Mouse (Mus musculus): ENCODE measurements around the gene Ank3. TPM values are rescaled to one million over a fixed set of nuclear protein-coding genes. Genes with fewer than 3 reads are reported as not detected.
A peak's percentile ranks its signal among the peaks of the same experiment; 100 is the strongest.

Ank3 gene
- polyA plus RNA-seq, 1 experiment from 2014 or later: 70.0 TPM

- WGBS: 68% methylated on average over 14 of the region's 14 CpGs
- Histone ChIP-seq H3K4me3 (ENCODE audit: low read depth, low read length) (no peak overlapping the region), H3K36me3 (ENCODE audit: control insufficient read depth, insufficient read depth, low read length) (no peaks in the 10 kb centered on the region), H3K4me2 (ENCODE audit: low read depth) (no peak overlapping the region), H3K27me3 (ENCODE audit: control insufficient read depth, insufficient read depth, low read length) (no peaks in the 10 kb centered on the region), H3K27ac (ENCODE audit: low read depth, low read length) (peak overlapping the region; percentile 56; the same call in 1 of the 2 replicates), H3K4me1 (ENCODE audit: control insufficient read depth, insufficient read depth, low read length) (peaks cover 18% of the 10 kb centered on the region), H3K9ac (ENCODE audit: low read length) (no peak overlapping the region), H3K9me3 (ENCODE audit: control insufficient read depth, low read length) (no peaks in the 10 kb centered on the region)
- DNase-seq (ENCODE audit: low spot score): no peak
- ATAC-seq (ENCODE audit: insufficient read depth, low FRiP score, low TSS enrichment): peak; percentile 62; the same call in 1 of the 2 replicates
Observed at GRCm38 (mm10) chr10:69725078-69725477, 326.5 kb downstream of the Ank3 start.

DNA sequence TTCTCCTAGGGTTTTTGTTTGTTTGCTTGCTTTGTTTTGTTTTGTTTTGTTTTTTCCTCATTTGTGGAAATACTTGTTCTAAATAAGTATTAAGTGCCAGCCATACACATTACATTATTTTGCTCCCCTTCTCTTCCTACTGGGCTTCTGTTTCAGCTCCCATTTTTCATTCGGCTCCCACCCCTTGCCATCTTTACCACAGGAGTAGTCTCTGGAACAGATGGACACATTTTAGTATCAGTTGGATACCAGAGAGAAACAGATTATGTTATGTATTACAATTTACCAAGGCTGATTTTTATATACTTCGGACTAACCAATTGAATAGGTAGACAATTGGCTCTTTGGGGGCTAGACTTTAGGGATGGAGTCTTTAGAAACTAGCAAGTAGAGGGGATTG, 327.7 kb downstream of the Ank3 start:
- H3K4me2 ChIP-seq (ENCODE audit: low read depth): no peak overlapping the region
- no peak for ATAC-seq (ENCODE audit: insufficient read depth, low FRiP score, low TSS enrichment)
- WGBS: 92% methylated on average over 2 of the region's 2 CpGs

DNA sequence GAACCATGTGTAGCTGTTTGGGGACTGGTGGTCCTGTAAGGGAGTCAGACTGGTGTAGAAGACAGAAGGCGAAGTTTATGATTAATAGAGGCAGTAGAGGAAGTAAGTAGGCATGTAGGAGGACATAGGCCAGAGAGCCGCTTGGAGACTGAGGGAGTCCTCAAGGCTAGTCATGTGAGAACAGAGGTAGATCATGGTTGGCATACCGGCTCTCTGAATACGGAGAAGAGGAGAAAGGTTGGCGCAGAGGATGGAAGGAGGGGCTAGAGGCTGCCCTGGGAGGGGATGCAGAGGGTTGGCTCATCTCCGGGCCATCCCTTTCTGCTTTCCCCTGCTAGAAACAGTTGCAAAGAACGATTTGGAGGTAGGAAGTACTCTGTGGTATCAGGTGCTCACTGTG, 328.2 kb downstream of the Ank3 start:
- peaks cover 21% of the 10 kb centered on the region for H3K4me1 ChIP-seq (ENCODE audit: control insufficient read depth, insufficient read depth, low read length)
- ATAC-seq (ENCODE audit: insufficient read depth, low FRiP score, low TSS enrichment): no peak

More for the DNA sequence above, 327.7 kb downstream of the Ank3 start:
- no peaks in the 10 kb centered on the region for H3K9me3 ChIP-seq (ENCODE audit: control insufficient read depth, low read length)
- no peaks in the 10 kb centered on the region for H3K27me3 ChIP-seq (ENCODE audit: control insufficient read depth, insufficient read depth, low read length)
- H3K27ac ChIP-seq (ENCODE audit: low read depth, low read length): no peak overlapping the region
- peaks cover 16% of the 10 kb centered on the region for H3K4me1 ChIP-seq (ENCODE audit: control insufficient read depth, insufficient read depth, low read length)
- no peak for DNase-seq (ENCODE audit: low spot score)
- no peak overlapping the region for H3K4me3 ChIP-seq (ENCODE audit: low read depth, low read length)
- no peak overlapping the region for H3K9ac ChIP-seq (ENCODE audit: low read length)
- H3K36me3 ChIP-seq (ENCODE audit: control insufficient read depth, insufficient read depth, low read length): no peaks in the 10 kb centered on the region

GRCm38 (mm10) chr10:69728876-69729275, 330.3 kb downstream of the Ank3 start:
- 62% methylated on average over 6 of the region's 6 CpGs for WGBS
- H3K9me3 ChIP-seq (ENCODE audit: control insufficient read depth, low read length): no peaks in the 10 kb centered on the region

More for the DNA sequence above, 328.2 kb downstream of the Ank3 start:
- Histone ChIP-seq H3K9me3 (ENCODE audit: control insufficient read depth, low read length) (no peaks in the 10 kb centered on the region), H3K36me3 (ENCODE audit: control insufficient read depth, insufficient read depth, low read length) (no peaks in the 10 kb centered on the region), H3K4me2 (ENCODE audit: low read depth) (no peak overlapping the region), H3K4me3 (ENCODE audit: low read depth, low read length) (no peak overlapping the region), H3K27ac (ENCODE audit: low read depth, low read length) (no peak overlapping the region), H3K9ac (ENCODE audit: low read length) (no peak overlapping the region), H3K27me3 (ENCODE audit: control insufficient read depth, insufficient read depth, low read length) (no peaks in the 10 kb centered on the region)
- WGBS: 86% methylated on average over 7 of the region's 7 CpGs
- no peak for DNase-seq (ENCODE audit: low spot score)

GRCm38 (mm10) chr10:69730351-69730871, 331.8 kb downstream of the Ank3 start:
- Histone ChIP-seq H3K9me3 (ENCODE audit: control insufficient read depth, low read length) (no peaks in the 10 kb centered on the region), H3K27me3 (ENCODE audit: control insufficient read depth, insufficient read depth, low read length) (no peaks in the 10 kb centered on the region), H3K4me3 (ENCODE audit: low read depth, low read length) (no peak overlapping the region), H3K4me2 (ENCODE audit: low read depth) (no peak overlapping the region), H3K4me1 (ENCODE audit: control insufficient read depth, insufficient read depth, low read length) (peaks cover 20% of the 10 kb centered on the region), H3K36me3 (ENCODE audit: control insufficient read depth, insufficient read depth, low read length) (no peaks in the 10 kb centered on the region), H3K9ac (ENCODE audit: low read length) (no peak overlapping the region), H3K27ac (ENCODE audit: low read depth, low read length) (peak overlapping the region; percentile 39)
- DNase-seq (ENCODE audit: low spot score) (peak; percentile 30), ATAC-seq (ENCODE audit: insufficient read depth, low FRiP score, low TSS enrichment) (peak; percentile 71)
- WGBS: 29% methylated on average over 10 of the region's 10 CpGs

More at GRCm38 (mm10) chr10:69728876-69729275, 330.3 kb downstream of the Ank3 start:
- H3K27ac ChIP-seq (ENCODE audit: low read depth, low read length): no peak overlapping the region
- no peak overlapping the region for H3K9ac ChIP-seq (ENCODE audit: low read length)
- no peak overlapping the region for H3K4me2 ChIP-seq (ENCODE audit: low read depth)
- H3K27me3 ChIP-seq (ENCODE audit: control insufficient read depth, insufficient read depth, low read length): no peaks in the 10 kb centered on the region
- ATAC-seq (ENCODE audit: insufficient read depth, low FRiP score, low TSS enrichment) (no peak), DNase-seq (ENCODE audit: low spot score) (peak; percentile 10)
- no peaks in the 10 kb centered on the region for H3K36me3 ChIP-seq (ENCODE audit: control insufficient read depth, insufficient read depth, low read length)
- H3K4me3 ChIP-seq (ENCODE audit: low read depth, low read length): no peak overlapping the region
- H3K4me1 ChIP-seq (ENCODE audit: control insufficient read depth, insufficient read depth, low read length): peaks cover 20% of the 10 kb centered on the region

GRCm38 (mm10) chr10:69731341-69731740, 332.8 kb downstream of the Ank3 start:
- H3K36me3 ChIP-seq (ENCODE audit: control insufficient read depth, insufficient read depth, low read length): no peaks in the 10 kb centered on the region
- no peak overlapping the region for H3K4me2 ChIP-seq (ENCODE audit: low read depth)
- peak overlapping the region; percentile 39; the same call in 1 of the 2 replicates for H3K27ac ChIP-seq (ENCODE audit: low read depth, low read length)
- DNase-seq (ENCODE audit: low spot score) (no peak), ATAC-seq (ENCODE audit: insufficient read depth, low FRiP score, low TSS enrichment) (no peak)
- no peaks in the 10 kb centered on the region for H3K9me3 ChIP-seq (ENCODE audit: control insufficient read depth, low read length)
- WGBS: 78% methylated on average over 5 of the region's 5 CpGs
- H3K4me1 ChIP-seq (ENCODE audit: control insufficient read depth, insufficient read depth, low read length): peaks cover 20% of the 10 kb centered on the region
- H3K9ac ChIP-seq (ENCODE audit: low read length): no peak overlapping the region
- no peaks in the 10 kb centered on the region for H3K27me3 ChIP-seq (ENCODE audit: control insufficient read depth, insufficient read depth, low read length)
- no peak overlapping the region for H3K4me3 ChIP-seq (ENCODE audit: low read depth, low read length)

GRCm38 (mm10) chr10:69731863-69732262, 333.3 kb downstream of the Ank3 start:
- no peak for ATAC-seq (ENCODE audit: insufficient read depth, low FRiP score, low TSS enrichment)
- no peak for DNase-seq (ENCODE audit: low spot score)
- H3K4me1 ChIP-seq (ENCODE audit: control insufficient read depth, insufficient read depth, low read length): peaks cover 20% of the 10 kb centered on the region
- no peak overlapping the region for H3K27ac ChIP-seq (ENCODE audit: low read depth, low read length)
- H3K4me2 ChIP-seq (ENCODE audit: low read depth): no peak overlapping the region
- H3K27me3 ChIP-seq (ENCODE audit: control insufficient read depth, insufficient read depth, low read length): no peaks in the 10 kb centered on the region
- H3K36me3 ChIP-seq (ENCODE audit: control insufficient read depth, insufficient read depth, low read length): no peaks in the 10 kb centered on the region
- H3K9me3 ChIP-seq (ENCODE audit: control insufficient read depth, low read length): no peaks in the 10 kb centered on the region
- H3K4me3 ChIP-seq (ENCODE audit: low read depth, low read length): no peak overlapping the region
- H3K9ac ChIP-seq (ENCODE audit: low read length): no peak overlapping the region
- WGBS: 64% methylated on average over 1 of the region's 1 CpGs

DNA sequence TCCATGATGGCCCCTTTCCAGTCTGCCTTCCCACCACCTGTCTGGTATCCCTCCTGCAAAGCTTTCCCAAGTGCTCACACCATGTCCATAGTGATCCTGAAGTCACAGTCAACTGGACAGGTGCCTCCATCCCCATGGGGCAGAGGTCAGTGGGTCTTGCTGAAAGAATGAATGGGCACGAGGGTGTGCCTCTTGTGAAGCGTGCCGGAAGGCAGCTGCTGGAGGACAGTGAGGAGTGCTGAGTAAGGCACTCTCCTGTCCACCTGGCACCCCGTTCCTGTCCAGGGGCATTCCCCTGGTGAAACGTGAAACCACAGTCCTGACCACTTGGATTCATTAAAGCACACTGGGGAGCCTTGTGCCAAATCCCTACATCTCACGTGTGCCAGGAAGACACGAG, 337.7 kb downstream of the Ank3 start:
- peaks cover 7% of the 10 kb centered on the region; the same call in 1 of the 2 replicates for H3K4me1 ChIP-seq (ENCODE audit: control insufficient read depth, insufficient read depth, low read length)
- ATAC-seq (ENCODE audit: insufficient read depth, low FRiP score, low TSS enrichment): no peak
- 71% methylated on average over 7 of the region's 7 CpGs for WGBS
- no peak overlapping the region for H3K27ac ChIP-seq (ENCODE audit: low read depth, low read length)
- no peaks in the 10 kb centered on the region for H3K36me3 ChIP-seq (ENCODE audit: control insufficient read depth, insufficient read depth, low read length)
- no peak overlapping the region for H3K9ac ChIP-seq (ENCODE audit: low read length)
- H3K9me3 ChIP-seq (ENCODE audit: control insufficient read depth, low read length): no peaks in the 10 kb centered on the region
- DNase-seq (ENCODE audit: low spot score): no peak
- no peak overlapping the region for H3K4me2 ChIP-seq (ENCODE audit: low read depth)
- H3K4me3 ChIP-seq (ENCODE audit: low read depth, low read length): no peak overlapping the region
- H3K27me3 ChIP-seq (ENCODE audit: control insufficient read depth, insufficient read depth, low read length): no peaks in the 10 kb centered on the region

DNA sequence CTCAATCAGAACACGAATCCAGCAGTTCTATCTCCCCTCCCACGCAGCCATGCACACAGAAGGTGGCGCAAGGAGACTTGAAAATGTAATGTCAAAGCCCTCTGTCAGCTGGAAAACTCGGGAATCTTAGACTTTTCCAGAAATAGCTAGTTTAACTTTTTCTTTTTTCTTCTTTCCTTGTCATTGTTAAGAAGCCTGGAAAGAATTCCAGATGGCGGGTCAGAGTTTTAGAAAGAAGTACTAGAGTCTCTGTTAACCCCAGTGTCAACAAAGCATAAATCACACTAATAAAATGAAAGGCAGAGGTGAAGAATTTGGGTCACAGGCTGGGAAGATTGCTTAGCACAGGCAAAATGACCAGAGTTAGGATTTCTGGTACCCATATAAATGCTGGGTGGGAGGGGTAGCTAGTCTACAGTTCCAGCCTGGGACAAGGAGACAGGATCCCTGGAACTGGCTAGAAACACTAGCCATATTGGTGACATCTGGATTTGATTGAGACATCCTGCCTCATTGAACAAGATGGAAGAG, 340.2 kb downstream of the Ank3 start:
- no peak overlapping the region for H3K4me3 ChIP-seq (ENCODE audit: low read depth, low read length)
- H3K27me3 ChIP-seq (ENCODE audit: control insufficient read depth, insufficient read depth, low read length): no peaks in the 10 kb centered on the region
- H3K36me3 ChIP-seq (ENCODE audit: control insufficient read depth, insufficient read depth, low read length): no peaks in the 10 kb centered on the region
- DNase-seq (ENCODE audit: low spot score) (no peak), ATAC-seq (ENCODE audit: insufficient read depth, low FRiP score, low TSS enrichment) (no peak)
- peaks cover 2% of the 10 kb centered on the region; the same call in 1 of the 2 replicates for H3K4me1 ChIP-seq (ENCODE audit: control insufficient read depth, insufficient read depth, low read length)
- no peaks in the 10 kb centered on the region for H3K9me3 ChIP-seq (ENCODE audit: control insufficient read depth, low read length)
- H3K4me2 ChIP-seq (ENCODE audit: low read depth): no peak overlapping the region
- H3K27ac ChIP-seq (ENCODE audit: low read depth, low read length): no peak overlapping the region
- no peak overlapping the region for H3K9ac ChIP-seq (ENCODE audit: low read length)
- 58% methylated on average over 5 of the region's 5 CpGs for WGBS

Data from neural tube, embryonic 11.5 days (tissue).